Mouse (Mus musculus) lung, postnatal 0 days (tissue): ENCODE data around the gene Nkpd1. TPM values are rescaled to one million over a fixed set of nuclear protein-coding genes. Genes with fewer than 3 reads are reported as not detected.
A peak's percentile ranks its signal among the peaks of the same experiment; 100 is the strongest.

Experiments used
- ATAC-seq: fragments of 200-750 bp; cut with Nextera tagmentation; 2 replicates; pipeline ENCODE4 v1.8.0; 2017; ENCODE audit warnings: moderate library complexity
- DNase-seq: peaks from one replicate; pipeline ENCODE4 v3.0.0-alpha.2; 2016; ENCODE audit warnings: low spot score
- H3K27ac ChIP-seq: fragments of 300-500 bp; sonication (generic); 2 replicates; pipeline ENCODE4 v1.5.1; 2014; ENCODE audit warnings: antibody characterized with exemption, mild to moderate bottlenecking, low read length, mixed read lengths
- H3K27me3 ChIP-seq: fragments of 300-500 bp; sonication (generic); replicated peaks from 2 replicates; pipeline ENCODE4 v1.6.1; 2014; ENCODE audit warnings: low read length, mixed read lengths; ENCODE audit not compliant: insufficient read depth
- H3K36me3 ChIP-seq: fragments of 300-500 bp; sonication (generic); 2 replicates; pipeline ENCODE4 v1.6.1; 2014; ENCODE audit warnings: low read length, mixed read lengths; ENCODE audit not compliant: insufficient read depth
- H3K4me1 ChIP-seq: fragments of 300-500 bp; sonication (generic); 2 replicates; pipeline ENCODE4 v1.6.1; 2014; ENCODE audit warnings: antibody characterized with exemption, low read depth, low read length, mixed read lengths; ENCODE audit not compliant: insufficient read depth
- H3K4me2 ChIP-seq: fragments of 300-500 bp; sonication (generic); replicated peaks from 2 replicates; pipeline ENCODE4 v1.6.1; 2014; ENCODE audit warnings: low read depth, mild to moderate bottlenecking, low read length, moderate library complexity, mixed read lengths
- H3K4me3 ChIP-seq: fragments of 300-500 bp; sonication (generic); 2 replicates; pipeline ENCODE4 v1.5.1; 2014; ENCODE audit warnings: low read depth, low read length
- H3K9ac ChIP-seq: fragments of 300-500 bp; sonication (generic); replicated peaks from 2 replicates; pipeline ENCODE4 v1.6.1; 2014; ENCODE audit warnings: low read depth, mild to moderate bottlenecking
- H3K9me3 ChIP-seq: fragments of 300-500 bp; sonication (generic); 2 replicates; pipeline ENCODE4 v1.6.1; 2016; ENCODE audit warnings: low read length, mixed read lengths
- CTCF ChIP-seq: IDR thresholded peaks from 2 replicates; pipeline ENCODE4 v1.5.1; 2016; ENCODE audit warnings: antibody characterized with exemption, mild to moderate bottlenecking
- EP300 ChIP-seq: IDR thresholded peaks from 2 replicates; pipeline ENCODE4 v1.6.1; 2016; ENCODE audit warnings: antibody characterized with exemption, mild to moderate bottlenecking, control low read depth
- WGBS: fragments of 180-500 bp; shearing (Covaris S2); extraction: QIAGEN DNeasy Blood & Tissue Kit; methylation state at CpG from one replicate; pipeline ENCODE4 v1.1.7; 2014; 5-methylcytosine and 5-hydroxymethylcytosine counted together
- polyA plus RNA-seq: library from polyadenylated mRNA; unstranded; fragments of >200 nt; fragmentation: Nextera tagmentation; extraction: Ambion mirVana; gene quantifications from 2 replicates; pipeline ENCODE4 v1.2.1, GENCODE M21; 2015

Gene Nkpd1
- polyA plus RNA-seq: 0.05 and 0.15 TPM in 2 replicates

DNA sequence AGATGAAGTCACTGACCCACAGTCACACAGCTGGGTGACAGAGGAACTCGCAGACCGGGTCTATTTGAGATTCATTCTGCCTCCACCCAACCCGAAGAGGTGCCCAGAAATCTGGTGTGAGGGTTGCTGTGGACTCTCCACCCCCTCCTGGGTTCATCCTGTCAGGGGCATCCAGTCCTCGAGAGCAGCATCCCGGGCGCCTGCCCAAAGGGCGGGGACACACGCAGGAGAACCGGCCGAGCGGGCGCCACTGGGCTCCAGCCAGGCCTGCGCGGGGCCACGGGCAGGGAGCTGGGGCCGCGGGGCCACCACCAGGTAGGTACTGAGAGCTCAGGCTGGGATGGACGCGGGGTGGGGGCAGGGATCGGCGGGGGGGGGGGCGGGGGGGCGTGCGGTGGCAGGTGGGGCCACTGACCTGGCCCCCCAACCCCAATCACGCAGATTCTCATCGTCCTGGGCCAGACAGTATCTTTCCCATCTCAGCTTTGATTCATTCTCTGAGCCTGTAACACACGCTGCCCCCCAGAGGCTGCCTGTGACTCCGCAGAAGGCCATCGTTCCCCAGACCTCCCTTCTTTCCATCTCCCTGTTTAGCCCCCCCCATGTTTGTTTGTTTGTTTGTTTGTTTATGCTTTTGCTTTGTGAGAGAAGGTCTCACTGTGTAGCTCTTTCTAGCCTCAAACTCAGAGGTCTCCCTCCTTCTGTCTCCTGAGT lies at the start of gene Nkpd1:
Gene Nkpd1, plus strand, starts transcription at position 187 of the 714 bp plus-strand sequence.
- no peak within 1 kb of the TSS for H3K27ac ChIP-seq
- WGBS: 5% methylated on average over 15 of the region's 29 CpGs
- DNase-seq: no peak
- TF ChIP-seq EP300 (no peak), CTCF (peak; percentile 63)
- H3K36me3 ChIP-seq: no peaks in the 10 kb centered on the region
- 0 out of 2 replicates have a peak within 1 kb of the TSS, but pooled peaks have one; percentile 14 for H3K4me2 ChIP-seq
- ATAC-seq: peak; percentile 36
- H3K4me3 ChIP-seq: no peak within 1 kb of the TSS
- no peaks in the 10 kb centered on the region for H3K9me3 ChIP-seq
- no peak within 1 kb of the TSS for H3K9ac ChIP-seq
- H3K4me1 ChIP-seq: peaks cover 6% of the 10 kb centered on the region
- peaks cover 40% of the 10 kb centered on the region for H3K27me3 ChIP-seq

- Histone ChIP-seq H3K36me3 (no peaks in the 10 kb centered on the region), H3K4me1 (peaks cover under 1% of the 10 kb centered on the region; the same call in 1 of the 2 replicates), H3K9ac (no peak overlapping the region), H3K4me3 (no peak overlapping the region), H3K4me2 (no peak overlapping the region), H3K27ac (no peak overlapping the region), H3K27me3 (peaks cover 17% of the 10 kb centered on the region; the same call in 1 of the 2 replicates), H3K9me3 (no peaks in the 10 kb centered on the region)
- DNase-seq (no peak), ATAC-seq (no peak)
- 48% methylated on average over 12 of the region's 12 CpGs for WGBS
- TF ChIP-seq CTCF (no peak), EP300 (no peak)
Measured at GRCm38 (mm10) chr7:19468279-19468678, 49.4 kb upstream of the Nkpd1 start.

DNA sequence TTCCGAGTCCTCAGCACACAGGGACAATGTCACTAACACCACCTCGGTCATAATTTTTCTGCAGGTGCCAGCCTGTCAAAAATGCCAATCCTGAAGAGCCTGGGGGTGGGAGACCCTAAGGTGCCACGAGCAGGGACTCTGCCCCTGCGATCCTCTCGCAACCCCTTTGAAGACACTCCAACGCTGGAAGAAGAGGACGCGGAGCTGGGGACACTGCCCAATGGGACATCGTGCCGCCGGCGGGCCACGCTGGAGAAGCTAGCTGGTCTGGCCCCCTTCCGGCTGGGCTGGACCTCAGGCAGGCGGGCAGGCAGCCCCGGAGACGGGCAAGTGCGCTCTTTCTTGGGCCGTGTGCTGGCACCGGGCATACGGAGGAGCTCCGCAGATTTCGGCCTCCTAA lies 48.2 kb upstream of the Nkpd1 start:
- Histone ChIP-seq H3K36me3 (no peaks in the 10 kb centered on the region), H3K9ac (no peak overlapping the region), H3K27ac (no peak overlapping the region), H3K4me3 (no peak overlapping the region), H3K4me2 (no peak overlapping the region), H3K27me3 (peaks cover 18% of the 10 kb centered on the region; the same call in 1 of the 2 replicates), H3K4me1 (peaks cover 4% of the 10 kb centered on the region; the same call in 1 of the 2 replicates), H3K9me3 (no peaks in the 10 kb centered on the region)
- ATAC-seq (no peak), DNase-seq (no peak)
- 27% methylated on average over 22 of the region's 23 CpGs for WGBS
- TF ChIP-seq CTCF (no peak), EP300 (no peak)

- Histone ChIP-seq H3K4me3 (no peak overlapping the region), H3K4me1 (peaks cover 4% of the 10 kb centered on the region; the same call in 1 of the 2 replicates), H3K27ac (no peak overlapping the region), H3K9me3 (no peaks in the 10 kb centered on the region), H3K36me3 (no peaks in the 10 kb centered on the region), H3K27me3 (peaks cover 18% of the 10 kb centered on the region; the same call in 1 of the 2 replicates), H3K4me2 (no peak overlapping the region), H3K9ac (no peak overlapping the region)
- no peak for DNase-seq
- 37% methylated on average over 14 of the region's 14 CpGs for WGBS
- TF ChIP-seq CTCF (no peak), EP300 (no peak)
- ATAC-seq: no peak
Measured at GRCm38 (mm10) chr7:19470308-19470707, 47.3 kb upstream of the Nkpd1 start.

DNA sequence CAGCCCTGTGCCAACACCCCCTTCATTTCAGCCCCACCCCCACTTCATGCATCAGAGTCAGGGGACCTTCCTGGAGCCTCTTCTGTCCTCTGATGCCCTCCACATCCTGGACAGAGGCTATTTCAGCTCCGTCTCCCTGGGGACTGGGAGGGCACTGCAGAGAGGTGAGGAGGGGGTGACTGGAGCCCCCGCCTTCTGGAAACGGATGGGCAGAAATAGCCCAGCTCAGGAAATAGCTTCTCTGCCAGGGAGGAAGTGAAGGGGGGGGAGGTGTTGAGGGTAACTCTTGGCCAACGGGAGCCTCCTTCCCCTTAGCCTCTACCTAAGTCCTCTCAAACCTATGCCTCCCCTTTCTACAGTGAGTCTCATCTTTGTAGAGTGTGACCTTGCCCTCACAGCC lies 45.2 kb upstream of the Nkpd1 start:
- no peak overlapping the region for H3K4me2 ChIP-seq
- H3K4me3 ChIP-seq: no peak overlapping the region
- H3K36me3 ChIP-seq: no peaks in the 10 kb centered on the region
- H3K4me1 ChIP-seq: peaks cover 4% of the 10 kb centered on the region; the same call in 1 of the 2 replicates
- H3K9ac ChIP-seq: no peak overlapping the region
- peak; percentile 35 for ATAC-seq
- TF ChIP-seq EP300 (peak; percentile 71), CTCF (no peak)
- peak; percentile 58 for DNase-seq
- no peak overlapping the region for H3K27ac ChIP-seq
- peaks cover 18% of the 10 kb centered on the region; the same call in 1 of the 2 replicates for H3K27me3 ChIP-seq
- H3K9me3 ChIP-seq: no peaks in the 10 kb centered on the region
- 8% methylated on average over 4 of the region's 4 CpGs for WGBS

DNA sequence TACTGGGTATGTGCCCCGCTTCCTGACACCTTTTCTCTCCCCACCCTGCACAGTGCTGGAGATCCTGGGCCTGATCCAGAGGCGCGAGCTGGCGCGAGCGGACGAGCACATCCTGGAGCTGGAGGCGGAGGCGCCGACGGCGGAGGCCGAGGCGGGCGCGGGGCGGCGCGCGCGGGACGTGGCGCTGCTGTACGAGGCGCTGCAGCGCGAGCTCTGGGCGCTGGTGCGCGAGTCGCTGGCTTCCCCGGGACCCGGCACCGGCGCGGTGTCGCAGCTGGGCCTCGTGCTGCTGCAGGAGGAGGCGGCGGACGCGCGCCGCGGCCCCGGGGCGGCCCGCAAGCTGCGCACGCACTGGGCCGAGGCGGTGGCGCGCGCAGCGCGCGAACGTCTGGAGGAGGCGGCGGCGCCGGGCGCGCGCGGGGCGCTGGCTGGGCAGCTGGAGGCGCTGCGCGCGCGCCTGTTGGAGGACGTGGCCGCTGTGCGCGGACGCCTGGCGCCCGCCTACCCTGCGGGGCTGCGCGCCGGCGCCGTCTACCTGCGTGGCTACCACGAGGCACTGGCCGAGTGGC lies 43.7 kb upstream of the Nkpd1 start:
- Histone ChIP-seq H3K4me2 (peak overlapping the region; percentile 88), H3K4me1 (peaks cover 4% of the 10 kb centered on the region; the same call in 1 of the 2 replicates), H3K36me3 (no peaks in the 10 kb centered on the region), H3K4me3 (peak overlapping the region; percentile 57), H3K9me3 (no peaks in the 10 kb centered on the region), H3K27ac (peak overlapping the region; percentile 43), H3K27me3 (peaks cover 18% of the 10 kb centered on the region; the same call in 1 of the 2 replicates), H3K9ac (0 out of 2 replicates have a peak overlapping the region, but pooled peaks have one; percentile 16)
- DNase-seq (peak; percentile 86), ATAC-seq (peak; percentile 84)
- TF ChIP-seq CTCF (no peak), EP300 (no peak)
- WGBS: 3% methylated on average over 60 of the region's 89 CpGs
